Mouse (Mus musculus): Measurements from ENCODE around the gene Ywhae.

DNA sequence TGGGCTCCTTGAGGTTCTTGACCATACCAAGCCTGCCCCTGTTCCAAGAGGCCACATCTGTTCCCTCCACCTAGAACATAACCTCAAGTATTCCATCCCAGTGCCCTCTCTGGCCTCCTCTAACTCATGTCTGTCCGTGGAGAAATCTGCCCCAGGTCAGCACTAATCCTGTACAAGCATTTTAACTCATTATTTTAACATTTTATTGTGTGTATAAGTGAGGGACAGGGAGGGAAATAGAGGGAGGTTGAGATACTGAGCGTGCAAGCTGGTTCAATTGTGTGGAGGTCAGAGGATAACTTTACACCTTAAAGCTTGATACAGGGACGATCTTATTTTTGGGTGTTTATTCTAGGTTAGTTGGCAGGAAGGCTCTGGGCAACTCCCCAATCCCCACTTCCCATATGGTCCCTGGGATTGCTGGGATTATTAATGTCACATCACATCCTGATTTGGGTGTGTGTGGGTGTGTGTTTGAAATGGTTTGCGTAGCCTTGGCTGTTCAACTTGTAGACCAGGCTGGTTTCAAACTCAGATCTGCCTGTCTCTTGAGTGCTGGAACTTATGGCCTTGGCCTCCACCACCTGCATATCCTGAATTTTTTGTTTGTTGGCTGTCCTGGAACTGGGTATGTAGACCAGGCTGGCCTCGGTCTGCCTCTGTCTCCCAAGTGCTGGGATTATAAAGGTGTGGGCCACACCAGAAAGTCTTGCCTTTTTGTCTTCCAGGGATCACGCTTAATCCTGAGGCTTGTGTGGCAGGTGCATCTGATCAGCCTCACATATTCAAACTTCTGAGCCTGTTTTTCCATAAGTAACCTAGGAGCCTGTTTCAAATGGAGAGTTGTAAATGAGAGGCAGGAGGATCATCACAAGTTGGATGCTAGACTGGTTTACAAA, 35.7 kb downstream of the Ywhae start:
- TF ChIP-seq POLR2A (IDR thresholded peaks at IDR 0.05; ENCODE audit: borderline replicate concordance, control insufficient read depth, low read depth, low read length) (no peak), CTCF (IDR thresholded peaks at IDR 0.05; ENCODE audit: control insufficient read depth, insufficient read depth, low read length) (no peak)
